Mouse (Mus musculus): ENCODE measurements around the gene Limch1. TPM values are rescaled to one million over a fixed set of nuclear protein-coding genes. Genes with fewer than 3 reads are reported as not detected.

Gene Limch1
- polyA plus RNA-seq, 1 experiment from 2014 or later, result 38.2 TPM

DNA sequence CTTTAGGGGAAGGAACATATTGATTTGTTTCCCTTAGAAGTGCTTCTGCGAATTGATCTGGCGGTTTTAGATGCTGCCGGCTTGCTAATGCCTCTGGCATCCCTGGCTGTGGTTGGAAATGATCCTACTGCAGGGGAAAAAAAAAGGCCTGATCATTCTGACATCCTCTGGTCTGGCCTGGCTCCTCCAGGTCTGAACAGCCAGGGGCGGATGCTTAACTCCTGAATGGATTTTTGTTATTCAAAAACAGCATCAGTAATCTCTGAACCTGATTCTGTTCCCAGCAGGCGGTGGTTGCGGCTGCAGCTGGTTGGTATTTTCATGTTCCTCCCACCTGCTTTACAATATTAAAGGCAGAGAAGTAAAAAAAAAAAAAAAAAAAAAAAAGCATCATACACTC, 337.5 kb downstream of the Limch1 start:
- H3K36me3 ChIP-seq (replicated peaks), result no peaks in the 10 kb centered on the region
- WGBS, result 27% methylated on average over 6 of the region's 6 CpGs
- peaks cover 5% of the 10 kb centered on the region; the same call in 1 of the 2 replicates for H3K4me1 ChIP-seq
- ATAC-seq (ENCODE audit: low FRiP score), result no peak
- no peak overlapping the region for H3K4me2 ChIP-seq
- H3K4me3 ChIP-seq (replicated peaks), result no peak overlapping the region
- no peak overlapping the region for H3K27ac ChIP-seq
- H3K27me3 ChIP-seq, result peaks cover 12% of the 10 kb centered on the region
- H3K9ac ChIP-seq, result no peak overlapping the region
- H3K9me3 ChIP-seq, result no peaks in the 10 kb centered on the region

DNA sequence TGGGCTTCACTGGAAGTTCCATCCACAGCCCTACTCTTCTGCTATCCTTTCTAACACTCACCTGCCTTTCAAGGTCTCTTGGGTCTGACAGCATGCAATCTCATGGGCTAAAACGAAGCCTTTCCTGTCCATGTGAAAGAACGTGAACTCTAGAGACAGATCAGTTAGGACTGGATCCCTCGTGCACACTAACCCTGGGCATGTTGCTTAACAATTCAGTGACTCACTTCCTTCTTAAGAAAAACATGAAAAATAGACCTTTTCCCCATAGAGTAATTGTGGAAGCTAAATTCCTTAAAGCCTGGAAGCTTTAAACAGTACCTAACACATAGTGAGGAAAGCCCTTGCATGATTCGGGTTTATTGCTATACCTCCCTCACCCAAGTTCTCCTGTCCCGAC, 345.2 kb downstream of the Limch1 start:
- Histone ChIP-seq H3K4me2 (no peak overlapping the region), H3K27ac (no peak overlapping the region), H3K36me3 (replicated peaks) (no peaks in the 10 kb centered on the region), H3K9ac (no peak overlapping the region), H3K4me3 (replicated peaks) (no peak overlapping the region), H3K9me3 (no peaks in the 10 kb centered on the region), H3K27me3 (peaks cover 62% of the 10 kb centered on the region), H3K4me1 (peaks cover 4% of the 10 kb centered on the region)
- 81% methylated on average over 5 of the region's 5 CpGs for WGBS
- ATAC-seq (ENCODE audit: low FRiP score), result no peak

GRCm38 (mm10) chr5:67091766-67092165, 346.1 kb downstream of the Limch1 start:
- ATAC-seq (ENCODE audit: low FRiP score), result no peak
- Histone ChIP-seq H3K9ac (no peak overlapping the region), H3K27me3 (peaks cover 70% of the 10 kb centered on the region), H3K27ac (no peak overlapping the region), H3K4me1 (peaks cover 12% of the 10 kb centered on the region), H3K9me3 (no peaks in the 10 kb centered on the region), H3K36me3 (replicated peaks) (no peaks in the 10 kb centered on the region), H3K4me2 (no peak overlapping the region), H3K4me3 (replicated peaks) (no peak overlapping the region)
- 25% methylated on average over 4 of the region's 4 CpGs for WGBS

DNA sequence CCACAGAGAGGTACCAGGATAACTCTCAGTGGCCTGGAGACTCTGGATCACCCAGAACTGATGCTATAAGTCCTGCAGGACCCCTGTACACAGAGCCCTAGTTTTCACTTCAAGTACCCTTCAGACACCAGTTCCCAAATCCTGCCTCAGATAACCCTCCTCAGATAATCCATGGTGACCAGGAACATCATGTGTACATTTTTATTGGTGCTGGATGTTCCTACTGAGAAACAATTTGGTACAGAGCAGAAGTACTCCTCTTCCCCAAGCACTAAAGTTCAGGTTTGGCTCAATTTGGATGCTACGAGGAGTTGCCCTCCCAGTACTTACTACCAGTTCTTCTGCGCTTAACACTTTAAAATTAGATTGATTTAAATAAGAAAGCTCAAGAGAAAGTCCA, 348.4 kb downstream of the Limch1 start:
- no peaks in the 10 kb centered on the region for H3K9me3 ChIP-seq
- H3K4me2 ChIP-seq, result no peak overlapping the region
- no peak overlapping the region for H3K9ac ChIP-seq
- no peak for ATAC-seq (ENCODE audit: low FRiP score)
- H3K27ac ChIP-seq, result no peak overlapping the region
- H3K36me3 ChIP-seq (replicated peaks), result no peaks in the 10 kb centered on the region
- WGBS, result 17% methylated on average over 2 of the region's 2 CpGs
- H3K4me3 ChIP-seq (replicated peaks), result no peak overlapping the region
- H3K27me3 ChIP-seq, result peaks cover 82% of the 10 kb centered on the region
- H3K4me1 ChIP-seq, result peaks cover 12% of the 10 kb centered on the region

DNA sequence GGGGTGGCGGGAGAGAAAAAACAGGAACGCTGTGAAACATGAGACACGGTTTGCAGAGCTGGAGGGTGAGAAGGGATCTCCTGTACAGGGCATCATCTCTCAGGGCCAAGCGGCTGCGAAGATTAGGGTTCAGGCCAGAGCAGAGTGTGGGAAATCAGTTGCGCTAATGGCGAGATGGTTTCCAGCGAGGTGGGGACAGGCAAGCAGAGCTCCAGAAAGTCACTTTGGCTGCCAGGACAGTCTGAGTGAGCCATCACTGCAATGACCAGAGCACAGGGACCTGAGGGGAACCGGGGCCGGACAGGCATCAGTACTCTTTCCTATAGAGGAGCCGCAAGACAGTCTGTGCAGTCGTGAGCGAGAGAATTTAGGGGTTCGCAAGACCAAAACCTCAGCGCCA, 349.5 kb downstream of the Limch1 start:
- Histone ChIP-seq H3K4me3 (replicated peaks) (no peak overlapping the region), H3K9ac (no peak overlapping the region), H3K36me3 (replicated peaks) (no peaks in the 10 kb centered on the region), H3K9me3 (no peaks in the 10 kb centered on the region), H3K27me3 (peaks cover 90% of the 10 kb centered on the region), H3K4me1 (peaks cover 12% of the 10 kb centered on the region), H3K4me2 (no peak overlapping the region), H3K27ac (no peak overlapping the region)
- under 1% methylated on average over 15 of the region's 15 CpGs for WGBS
- ATAC-seq (ENCODE audit: low FRiP score), result no peak; the same call in 1 of the 2 replicates

DNA sequence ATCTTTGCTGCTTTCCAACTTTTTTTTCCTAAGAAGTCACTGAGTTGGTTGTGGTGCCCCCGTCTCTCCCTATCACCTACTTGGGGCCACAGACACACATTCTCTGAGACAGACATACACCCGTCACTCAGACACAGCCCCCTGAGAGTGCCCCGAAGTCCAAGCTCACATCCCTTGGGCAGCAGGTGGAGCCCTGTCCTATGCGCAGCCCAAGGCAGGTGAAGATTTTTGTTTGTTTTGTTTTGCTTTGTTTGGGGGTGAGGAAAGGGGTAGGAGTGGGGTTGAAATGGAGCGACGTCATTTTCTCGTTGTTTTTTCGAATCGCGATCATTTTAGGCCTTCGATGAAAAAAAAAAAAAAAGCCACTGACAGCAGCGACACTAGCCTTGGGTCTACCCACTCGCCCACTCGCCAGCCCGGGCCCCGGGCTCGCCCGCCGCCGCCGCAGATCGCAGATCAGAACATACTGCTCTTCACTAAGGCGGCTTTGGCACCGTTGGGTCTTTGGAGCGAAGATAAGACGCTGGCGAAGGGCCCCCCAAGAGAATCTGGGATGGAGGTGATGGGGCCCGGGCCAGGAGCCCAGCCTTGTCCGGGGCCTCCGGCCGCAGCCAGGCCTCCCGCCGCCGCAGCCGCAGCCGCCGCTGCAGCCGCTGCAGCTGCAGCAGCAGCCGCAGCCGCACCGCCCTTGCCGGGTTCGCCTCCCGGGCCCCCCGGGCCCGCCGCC, 350.2 kb downstream of the Limch1 start:
- no peaks in the 10 kb centered on the region for H3K36me3 ChIP-seq (replicated peaks)
- H3K4me1 ChIP-seq, result peaks cover 12% of the 10 kb centered on the region
- H3K4me2 ChIP-seq, result peak overlapping the region; percentile 56
- H3K9me3 ChIP-seq, result no peaks in the 10 kb centered on the region
- H3K27me3 ChIP-seq, result peaks cover 90% of the 10 kb centered on the region
- no peak overlapping the region for H3K27ac ChIP-seq
- 0 out of 2 replicates have a peak, but pooled peaks have one; percentile 27 for ATAC-seq (ENCODE audit: low FRiP score)
- peak overlapping the region; percentile 33 for H3K9ac ChIP-seq
- peak overlapping the region; percentile 34 for H3K4me3 ChIP-seq (replicated peaks)
- WGBS, result under 1% methylated on average over 47 of the region's 47 CpGs

DNA sequence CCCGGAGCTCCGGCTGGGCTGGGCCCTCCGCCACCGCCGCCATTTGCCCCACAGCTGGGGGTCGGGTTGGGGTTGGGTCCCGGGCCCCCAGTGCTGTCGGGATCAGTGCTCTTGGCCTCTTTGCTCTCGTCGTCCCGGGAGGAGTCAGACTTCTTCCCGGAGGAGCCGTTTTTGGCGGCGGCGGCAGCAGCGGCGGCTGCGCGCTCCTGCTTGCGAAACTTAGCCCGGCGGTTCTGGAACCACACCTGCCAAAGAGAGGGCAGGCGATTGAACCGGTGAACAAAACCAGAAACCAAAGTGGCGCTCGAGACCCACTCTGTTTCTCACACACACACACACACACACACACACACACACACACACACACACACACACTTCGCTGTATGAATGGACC, 350.7 kb downstream of the Limch1 start:
- Histone ChIP-seq H3K4me2 (peak overlapping the region; percentile 56), H3K36me3 (replicated peaks) (no peaks in the 10 kb centered on the region), H3K4me3 (replicated peaks) (peak overlapping the region; percentile 34), H3K27ac (no peak overlapping the region), H3K4me1 (peaks cover 12% of the 10 kb centered on the region), H3K27me3 (peaks cover 90% of the 10 kb centered on the region), H3K9ac (peak overlapping the region; percentile 33), H3K9me3 (no peaks in the 10 kb centered on the region)
- WGBS, result 0% methylated on average over 21 of the region's 28 CpGs
- ATAC-seq (ENCODE audit: low FRiP score), result no peak

GRCm38 (mm10) chr5:67097106-67098050, 351.8 kb downstream of the Limch1 start:
- Histone ChIP-seq H3K4me2 (no peak overlapping the region), H3K9ac (no peak overlapping the region), H3K27me3 (peaks cover 90% of the 10 kb centered on the region), H3K9me3 (no peaks in the 10 kb centered on the region), H3K4me1 (peaks cover 18% of the 10 kb centered on the region), H3K36me3 (replicated peaks) (no peaks in the 10 kb centered on the region), H3K4me3 (replicated peaks) (no peak overlapping the region), H3K27ac (no peak overlapping the region)
- no peak for ATAC-seq (ENCODE audit: low FRiP score)
- 1% methylated on average over 41 of the region's 41 CpGs for WGBS

DNA sequence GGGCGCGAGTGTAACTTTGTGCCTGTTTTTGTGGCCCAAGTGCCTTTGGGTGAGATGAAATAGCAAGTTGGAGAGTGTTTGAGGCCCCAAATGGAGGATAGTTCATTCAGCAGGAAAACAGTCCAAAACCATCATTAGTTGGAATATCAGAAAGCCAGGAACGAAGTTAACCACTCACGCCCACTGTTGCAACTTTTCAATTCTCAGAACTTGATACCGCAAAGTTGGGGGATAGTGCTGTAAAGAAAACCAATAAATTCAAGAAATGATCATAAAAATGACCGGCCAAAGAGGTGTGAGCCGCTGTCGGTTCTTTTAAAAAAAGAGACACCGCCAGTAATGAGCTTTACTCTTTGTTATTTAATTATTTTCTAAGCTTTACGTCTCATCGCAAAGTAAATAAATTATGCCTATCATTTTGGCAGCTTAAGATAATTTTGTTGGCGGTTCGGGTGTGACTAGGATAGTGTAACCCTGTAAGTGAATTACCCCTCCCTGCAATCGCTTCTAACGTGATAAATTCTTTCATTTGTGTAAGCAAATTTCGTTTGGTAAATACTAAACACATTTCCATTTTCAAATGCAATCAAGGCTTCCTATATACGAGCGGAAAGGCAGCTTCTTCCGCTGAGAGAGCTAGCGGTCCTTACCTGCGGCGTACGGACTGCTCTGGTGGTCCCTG, 352.6 kb downstream of the Limch1 start:
- H3K27me3 ChIP-seq, result peaks cover 92% of the 10 kb centered on the region
- no peak overlapping the region for H3K9ac ChIP-seq
- H3K27ac ChIP-seq, result no peak overlapping the region
- no peaks in the 10 kb centered on the region for H3K9me3 ChIP-seq
- no peak for ATAC-seq (ENCODE audit: low FRiP score)
- no peak overlapping the region for H3K4me2 ChIP-seq
- H3K4me1 ChIP-seq, result peaks cover 18% of the 10 kb centered on the region
- WGBS, result under 1% methylated on average over 23 of the region's 23 CpGs
- no peaks in the 10 kb centered on the region for H3K36me3 ChIP-seq (replicated peaks)
- no peak overlapping the region for H3K4me3 ChIP-seq (replicated peaks)

DNA sequence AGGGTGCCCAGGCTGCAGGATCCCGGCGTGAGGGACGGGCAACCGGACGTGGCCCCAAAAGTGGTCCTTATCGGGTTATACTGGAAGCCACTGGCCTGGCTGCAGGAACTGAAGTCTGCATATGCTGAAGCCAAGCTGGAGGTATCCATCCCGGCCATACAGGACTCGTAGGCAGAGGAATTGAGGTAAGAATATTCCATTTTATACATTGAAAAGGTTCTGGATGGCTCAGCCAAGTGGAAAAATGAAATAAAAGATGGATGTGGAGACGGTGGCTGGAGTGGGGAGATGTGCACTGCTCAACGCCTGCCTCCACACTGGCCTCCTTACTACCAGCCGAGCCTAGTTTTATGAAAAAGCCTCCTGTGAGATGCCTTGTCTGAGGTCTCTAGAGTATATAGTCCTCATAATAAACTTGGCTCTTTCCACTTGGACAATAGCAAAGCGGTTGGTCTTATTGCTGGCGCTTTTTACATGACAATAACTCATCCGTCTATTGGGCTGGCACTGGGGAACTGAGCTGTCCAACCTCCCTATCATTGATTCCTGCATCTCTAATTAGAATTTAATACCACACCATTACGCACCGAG, 353.2 kb downstream of the Limch1 start, which contains the start of gene Phox2b:
Phox2b (minus strand) TSS at position 569 of the 591 bp plus-strand sequence.
- Histone ChIP-seq H3K9me3 (no peaks in the 10 kb centered on the region), H3K9ac (no peak within 1 kb of the TSS), H3K27ac (no peak within 1 kb of the TSS), H3K27me3 (peaks cover 92% of the 10 kb centered on the region), H3K4me2 (no peak within 1 kb of the TSS), H3K4me1 (peaks cover 18% of the 10 kb centered on the region), H3K4me3 (replicated peaks) (no peak within 1 kb of the TSS), H3K36me3 (replicated peaks) (no peaks in the 10 kb centered on the region)
- no peak for ATAC-seq (ENCODE audit: low FRiP score)
- under 1% methylated on average over 16 of the region's 16 CpGs for WGBS

- H3K4me3 ChIP-seq (replicated peaks), result no peak overlapping the region
- no peak overlapping the region for H3K9ac ChIP-seq
- H3K4me2 ChIP-seq, result no peak overlapping the region
- H3K36me3 ChIP-seq (replicated peaks), result no peaks in the 10 kb centered on the region
- peaks cover 96% of the 10 kb centered on the region for H3K27me3 ChIP-seq
- ATAC-seq (ENCODE audit: low FRiP score), result no peak
- peaks cover 18% of the 10 kb centered on the region for H3K4me1 ChIP-seq
- no peaks in the 10 kb centered on the region for H3K9me3 ChIP-seq
- no peak overlapping the region for H3K27ac ChIP-seq
- 1% methylated on average over 32 of the region's 32 CpGs for WGBS
Measured at GRCm38 (mm10) chr5:67099393-67100271, 354.0 kb downstream of the Limch1 start.
